Mouse (Mus musculus): ENCODE results near the gene Map2k4. TPM values are rescaled to one million over a fixed set of nuclear protein-coding genes. Genes with fewer than 3 reads are reported as not detected.

Map2k4 gene
- polyA plus RNA-seq (2015; fragmentation: Nextera tagmentation; extraction: Ambion mirVana) = 38.7 and 52.7 TPM in 2 replicates

GRCm38 (mm10) chr11:65788154-65788553 is at the start of gene Map2k4:
Gene Map2k4 (minus strand): TSS chr11:65788297.

GRCm38 (mm10) chr11:65806909-65807504 is 18.9 kb upstream of the Map2k4 start, which contains the start of gene Zkscan6:
Gene Zkscan6 (plus strand): TSS chr11:65807175.

Small RNA genes lying within 50 kb of the gene (microRNA-seq; reads per million reads assigned to microRNA genes)
- 6,881 reads per million, percentile 91 among the genes with 10 or more reads in this experiment for gene Mir744 (ENCODE audit: borderline replicate concordance, insufficient number of aligned reads)

Other genes with a start within 250 kb of the Map2k4 start
- gene Zkscan6, start 18.9 kb upstream of the Map2k4 start, polyA plus RNA-seq (2015; fragmentation: Nextera tagmentation; extraction: Ambion mirVana) = 13.6 and 15.5 TPM in 2 replicates

Data from adrenal gland, postnatal 0 days (tissue).